ENCODE assay signal across 8 mouse cellular contexts in genomic region chr12:114012860-114013259, GRCm38 (mm10).
DNase-seq lines count a peak whose midpoint lies in the region; ATAC-seq lines count a peak whose summit lies in the region.
"Not testable (repeated sequence)": the region's sequence is repeated elsewhere in the genome, so short reads cannot be mapped to it uniquely, and the experiment has no call there.

No protein-coding gene starts in this region.

- in situ Hi-C loops in ES-E14 (cut with MboI; ENCODE audit: low sequenced_read_pairs in 2 of 2, unreplicated experiment in 2 of 2) = not testable (repeated sequence)

- not testable (repeated sequence) for H3K4me1 ChIP-seq in ES-E14 (ENCODE audit: control insufficient read depth in 2 of 2, insufficient read depth in 2 of 2, low read length in 2 of 2, poor library complexity in 1 of 2)

- H3K27ac ChIP-seq in ES-E14 (ENCODE audit: insufficient read depth, low read depth, low read length, poor library complexity, severe bottlenecking) = not testable (repeated sequence)

- H3K9me3 ChIP-seq in ES-E14 (ENCODE audit: control insufficient read depth, insufficient read depth, low read depth, low read length) = not testable (repeated sequence)

- H3K9ac ChIP-seq in ES-E14 (ENCODE audit: insufficient read depth, low read depth, low read length, poor library complexity, severe bottlenecking) = not testable (repeated sequence)

- peak; percentile 85 to 96; a peak in 3 of 4 replicates for ATAC-seq in hematopoietic stem cell, adult 5-6 weeks (replicated peaks in 1 of 2; ENCODE audit: insufficient read depth in 1 of 2, low FRiP score in 2 of 2, low TSS enrichment in 1 of 2, low read depth in 1 of 2, poor library complexity in 2 of 2, severe bottlenecking in 2 of 2)

- DNase-seq in ES-E14 (ENCODE audit: low read depth, low spot score) = peak; percentile 83
- DNase-seq in adrenal gland, postnatal 36 days = peak; percentile 77 to 82
- peak; percentile 0 for DNase-seq in embryo, embryonic 11.5 days (ENCODE audit: low read depth, low spot score)
- DNase-seq in layer of hippocampus, adult 11-12 months (ENCODE audit: low spot score) = peak; percentile 39
- peak; percentile 59 for DNase-seq in lung, postnatal 14 days
- peak; percentile 29 to 61 for DNase-seq in right cerebral cortex, postnatal 10 days (ENCODE audit: low spot score in 2 of 2)
- DNase-seq in thymus, postnatal 25 days = peak; percentile 91

- H3K36me3 ChIP-seq in ES-E14 (ENCODE audit: control insufficient read depth, insufficient read depth, low read length, poor library complexity, severe bottlenecking) = not testable (repeated sequence)

- H3K4me3 ChIP-seq in ES-E14 (ENCODE audit: insufficient read depth in 1 of 2, low read depth in 1 of 2, low read length in 2 of 2, poor library complexity in 1 of 2, severe bottlenecking in 1 of 2) = not testable (repeated sequence)

Comparison
In these comparisons a context has a peak if more than half of its experiments do, and no peak if none do; other contexts are left out.
1. DNase-seq: peak in every context shown above with its lines; median percentile 91 in thymus, postnatal 25 days; 83 in ES-E14; 80 in adrenal gland, postnatal 36 days; 59 in lung, postnatal 14 days; 45 in right cerebral cortex, postnatal 10 days; 39 in layer of hippocampus, adult 11-12 months; 0 in embryo, embryonic 11.5 days.